Mouse (Mus musculus) kidney, adult 18-20 months (tissue): ENCODE measurements around the gene Il1a.

Experiments used
- DNase-seq: peaks from one replicate; pipeline ENCODE4 v3.0.0; 2021

Il1a gene

GRCm38 (mm10) chr2:129309836-129310235, at the start of gene Il1a:
Gene Il1a (minus strand): TSS chr2:129309972.
- DNase-seq, result no peak

- no peak for DNase-seq
These were observed 28.4 kb upstream of the Il1a start for GRCm38 (mm10) chr2:129338138-129338621.

DNA sequence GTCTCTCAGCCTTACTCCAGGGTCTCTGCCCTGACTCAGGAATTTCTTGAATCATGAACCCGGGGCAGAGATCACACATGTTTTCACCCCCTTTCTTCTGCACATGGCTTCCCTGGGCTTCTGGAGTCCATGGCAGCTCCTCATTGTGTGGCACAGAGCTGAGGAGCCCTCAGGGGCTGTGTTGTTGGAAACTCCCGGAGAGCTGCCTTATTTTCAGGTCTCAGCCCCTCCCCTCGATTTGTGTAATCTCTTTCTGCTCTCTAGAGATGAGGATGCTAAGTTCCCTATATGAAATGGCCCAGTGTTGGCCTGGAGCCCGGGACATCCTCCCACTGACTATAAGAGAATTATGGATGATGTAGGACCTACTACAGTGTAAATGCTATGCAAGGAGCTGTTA, 23.7 kb upstream of the Il1a start:
- no peak for DNase-seq

DNA sequence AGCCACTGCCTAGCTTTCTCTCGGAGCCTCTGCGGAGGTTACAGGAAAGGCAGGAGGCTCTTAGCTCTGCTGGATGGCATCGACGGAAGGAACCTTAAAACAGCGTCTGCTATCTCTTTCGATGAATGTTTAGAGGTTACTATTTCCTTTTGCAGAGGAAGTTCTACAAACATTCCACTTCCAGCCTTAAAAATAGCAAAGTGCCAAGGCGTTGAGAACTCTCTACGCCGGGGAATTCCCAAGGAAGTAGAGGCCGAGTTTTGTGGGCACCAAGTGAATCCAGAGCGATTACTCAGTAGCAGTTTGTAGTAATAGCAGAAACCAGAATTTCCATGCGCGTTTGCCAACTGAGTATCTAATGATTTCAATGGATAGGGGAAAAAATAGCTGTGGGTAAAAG, 20.8 kb upstream of the Il1a start:
- no peak for DNase-seq

GRCm38 (mm10) chr2:129330024-129330423, 20.3 kb upstream of the Il1a start:
- no peak for DNase-seq

GRCm38 (mm10) chr2:129328238-129328637, 18.5 kb upstream of the Il1a start:
- no peak for DNase-seq

- no peak for DNase-seq
These were observed 14.4 kb upstream of the Il1a start for GRCm38 (mm10) chr2:129324216-129324615.

GRCm38 (mm10) chr2:129322117-129322635, 12.4 kb upstream of the Il1a start:
- DNase-seq, result no peak

- DNase-seq, result no peak
These were observed 10.3 kb upstream of the Il1a start for GRCm38 (mm10) chr2:129320033-129320605.

GRCm38 (mm10) chr2:129315831-129316230, 6.1 kb upstream of the Il1a start:
- DNase-seq, result no peak

DNA sequence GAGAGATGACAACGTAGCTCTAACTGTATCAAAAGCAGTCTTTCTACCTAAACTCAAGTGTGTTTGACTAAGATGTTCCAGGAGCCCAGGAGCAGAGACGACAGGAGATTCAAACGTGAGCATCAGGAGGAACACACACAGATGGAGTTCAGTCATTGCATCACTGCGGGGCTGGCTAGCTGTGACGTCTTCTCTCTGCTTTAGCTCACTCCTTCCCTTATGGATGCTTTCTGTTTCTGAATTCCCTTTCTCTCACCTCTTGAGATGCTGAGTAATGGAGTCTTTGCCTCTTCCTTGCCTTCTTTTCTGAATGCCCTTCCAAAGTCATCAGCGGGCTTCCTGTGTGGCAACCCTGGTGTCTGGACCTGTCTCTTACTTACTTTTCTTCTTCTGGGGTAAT, 5.1 kb upstream of the Il1a start:
- DNase-seq, result no peak

- DNase-seq, result no peak
These were observed 4.2 kb upstream of the Il1a start for GRCm38 (mm10) chr2:129313934-129314333.

- no peak for DNase-seq
These were observed 3.8 kb downstream of the Il1a start for GRCm38 (mm10) chr2:129306020-129306419.

- DNase-seq, result no peak
These were observed 12.2 kb downstream of the Il1a start for GRCm38 (mm10) chr2:129297589-129297982.

GRCm38 (mm10) chr2:129296671-129297588, 12.8 kb downstream of the Il1a start, which contains the start of gene Ckap2l:
Gene Ckap2l (minus strand): TSS chr2:129297212.
- DNase-seq, result peak; percentile 95

DNA sequence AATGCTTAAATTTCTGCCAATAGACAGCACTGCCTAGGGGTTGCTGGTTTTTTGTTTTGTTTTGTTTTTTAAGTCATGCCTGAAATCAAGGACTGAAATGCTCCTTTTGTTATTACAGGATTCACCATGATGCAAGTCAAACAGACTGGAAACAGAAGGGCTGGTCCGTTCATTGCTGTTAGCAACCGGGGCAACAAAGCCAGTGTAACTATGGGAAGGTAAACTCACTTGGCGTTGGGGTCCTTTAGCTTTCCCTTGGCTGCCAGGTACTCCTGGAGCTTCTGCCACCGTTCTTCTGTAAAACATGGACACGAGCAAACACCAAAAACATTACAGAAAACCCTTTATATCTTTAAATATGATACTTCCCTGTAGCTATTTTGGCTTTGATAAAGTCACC, 13.7 kb downstream of the Il1a start:
- DNase-seq, result no peak

DNA sequence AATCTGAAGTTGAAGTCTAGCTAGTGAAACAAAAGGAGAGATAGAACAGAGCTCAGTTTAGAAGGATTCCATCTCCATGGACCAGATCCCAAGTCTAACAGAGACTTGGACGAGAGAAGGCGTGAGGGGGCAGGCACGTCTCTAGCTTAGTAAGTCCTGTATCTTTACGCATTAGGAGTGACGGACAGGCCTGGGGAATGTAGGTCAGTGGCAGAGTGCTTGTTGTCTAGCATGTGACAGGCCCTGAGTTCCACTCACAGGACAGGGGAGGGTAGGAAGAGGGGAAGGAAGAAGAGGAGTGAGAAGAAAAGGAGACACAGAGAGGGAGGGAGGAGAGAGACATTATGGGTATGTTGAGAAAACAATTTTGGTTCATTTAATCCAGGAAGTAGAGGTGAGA, 14.7 kb downstream of the Il1a start:
- DNase-seq, result no peak

GRCm38 (mm10) chr2:129273823-129274222, 35.9 kb downstream of the Il1a start:
- DNase-seq, result no peak

- no peak for DNase-seq
These were observed 39.2 kb downstream of the Il1a start for GRCm38 (mm10) chr2:129270621-129271020.

GRCm38 (mm10) chr2:129269986-129270385, 39.8 kb downstream of the Il1a start:
- no peak for DNase-seq

- no peak for DNase-seq
These were observed 40.6 kb downstream of the Il1a start for GRCm38 (mm10) chr2:129269161-129269643.

DNA sequence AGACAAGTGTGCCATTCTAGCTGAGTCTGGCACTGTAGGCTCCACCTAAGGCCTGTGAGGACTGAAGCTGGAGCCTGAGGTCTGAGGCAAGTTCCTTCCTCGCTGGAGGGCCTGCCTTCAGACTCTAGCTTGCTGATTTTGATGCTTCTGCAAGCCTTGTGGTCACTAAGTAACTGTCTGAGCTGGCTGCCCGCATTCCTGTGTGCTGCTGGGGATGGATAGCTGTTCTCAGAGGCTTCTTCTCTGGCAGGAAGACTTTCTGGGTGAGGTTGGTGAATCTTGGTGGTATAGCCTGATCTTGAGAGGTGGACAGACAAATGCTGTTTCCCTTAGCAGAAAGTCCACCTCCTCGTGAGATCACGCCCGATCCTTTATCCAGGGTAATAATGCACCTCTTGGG, 42.0 kb downstream of the Il1a start:
- DNase-seq, result no peak

GRCm38 (mm10) chr2:129265316-129265715, 44.5 kb downstream of the Il1a start:
- no peak for DNase-seq

GRCm38 (mm10) chr2:129263073-129263472, 46.7 kb downstream of the Il1a start:
- DNase-seq, result no peak
